Mouse (Mus musculus): ENCODE results near the gene Rpl36-ps4.

DNA sequence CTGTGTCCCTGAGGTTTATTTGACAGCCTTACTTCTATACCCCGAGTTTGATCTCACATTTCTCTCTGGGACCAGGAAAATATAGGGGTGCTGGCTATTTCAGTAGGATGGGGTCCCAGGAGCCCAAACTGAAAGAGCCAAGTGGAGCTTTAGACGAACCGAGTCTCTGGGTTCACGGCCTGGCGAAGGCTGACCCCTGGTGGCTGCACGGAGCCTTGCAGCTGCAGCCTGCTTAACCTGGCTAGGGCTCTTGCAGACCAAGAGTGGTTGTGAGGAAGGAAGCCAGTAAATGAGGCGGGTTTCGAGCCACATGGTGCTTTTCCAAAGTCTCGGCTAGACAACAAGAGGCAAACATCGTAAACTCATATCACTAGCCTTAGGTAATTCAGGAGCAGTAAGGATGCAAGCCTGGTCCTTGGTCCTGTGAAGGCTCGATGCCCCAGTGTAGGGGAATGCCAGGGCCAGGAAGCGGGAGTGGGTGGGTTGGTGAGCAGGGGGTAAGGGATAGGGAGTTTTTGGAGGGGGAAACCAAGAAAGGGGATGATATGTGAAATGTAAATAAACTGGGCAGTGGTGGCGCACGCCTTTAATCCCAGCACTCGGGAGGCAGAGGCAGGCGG, 28.3 kb downstream of the Rpl36-ps4 start:
- no peak for TF ChIP-seq FLI1 (IDR thresholded peaks at IDR 0.05; ENCODE audit: low read length)
- no peak for TF ChIP-seq GATA1 (IDR thresholded peaks at IDR 0.05; ENCODE audit: borderline replicate concordance, low read length)

All from megakaryocyte, embryonic 14.5 days (primary cell).